Mouse (Mus musculus): ENCODE results near the gene Rsph3a. TPM values are rescaled to one million over a fixed set of nuclear protein-coding genes. Genes with fewer than 3 reads are reported as not detected.
"Not testable (repeated sequence)": the region's sequence is repeated elsewhere in the genome, so short reads cannot be mapped to it uniquely, and the experiment has no call there.

Rsph3a gene
- polyA plus RNA-seq, 1 experiment from 2014 or later: 57.7 TPM

- WGBS: 42% methylated on average over 4 of the region's 4 CpGs
- H3K9me3 ChIP-seq (replicated peaks); H3K36me3 ChIP-seq; H3K27ac ChIP-seq (ENCODE audit: poor library complexity, severe bottlenecking); H3K27me3 ChIP-seq (replicated peaks); H3K9ac ChIP-seq; H3K4me3 ChIP-seq; H3K4me1 ChIP-seq (replicated peaks); H3K4me2 ChIP-seq; ATAC-seq (ENCODE audit: insufficient number of reproducible peaks, low FRiP score): not testable (repeated sequence)
Observed at GRCm38 (mm10) chr17:7985597-7985996, 40.2 kb downstream of the Rsph3a start.

GRCm38 (mm10) chr17:7987038-7987437, 41.6 kb downstream of the Rsph3a start:
- not testable (repeated sequence) for H3K9ac ChIP-seq; H3K27me3 ChIP-seq (replicated peaks); ATAC-seq (ENCODE audit: insufficient number of reproducible peaks, low FRiP score); H3K36me3 ChIP-seq; H3K27ac ChIP-seq (ENCODE audit: poor library complexity, severe bottlenecking); H3K9me3 ChIP-seq (replicated peaks); H3K4me1 ChIP-seq (replicated peaks); H3K4me2 ChIP-seq; H3K4me3 ChIP-seq
- 80% methylated on average over 7 of the region's 7 CpGs for WGBS

GRCm38 (mm10) chr17:8003248-8003647, 57.8 kb downstream of the Rsph3a start:
- H3K27ac ChIP-seq (ENCODE audit: poor library complexity, severe bottlenecking); ATAC-seq (ENCODE audit: insufficient number of reproducible peaks, low FRiP score); H3K9me3 ChIP-seq (replicated peaks); H3K27me3 ChIP-seq (replicated peaks); H3K9ac ChIP-seq; H3K4me1 ChIP-seq (replicated peaks); H3K4me2 ChIP-seq; H3K4me3 ChIP-seq; H3K36me3 ChIP-seq: not testable (repeated sequence)
- WGBS: 73% methylated on average over 10 of the region's 10 CpGs

- H3K36me3 ChIP-seq; H3K4me2 ChIP-seq; ATAC-seq (ENCODE audit: insufficient number of reproducible peaks, low FRiP score); H3K4me1 ChIP-seq (replicated peaks); H3K27ac ChIP-seq (ENCODE audit: poor library complexity, severe bottlenecking); H3K4me3 ChIP-seq; H3K9me3 ChIP-seq (replicated peaks); H3K27me3 ChIP-seq (replicated peaks); H3K9ac ChIP-seq: not testable (repeated sequence)
- WGBS: 83% methylated on average over 1 of the region's 6 CpGs
Observed at GRCm38 (mm10) chr17:8006771-8007170, 61.4 kb downstream of the Rsph3a start.

GRCm38 (mm10) chr17:8009565-8009964, 64.2 kb downstream of the Rsph3a start:
- H3K4me3 ChIP-seq; H3K9me3 ChIP-seq (replicated peaks); H3K9ac ChIP-seq; H3K4me1 ChIP-seq (replicated peaks); H3K4me2 ChIP-seq; ATAC-seq (ENCODE audit: insufficient number of reproducible peaks, low FRiP score); H3K27ac ChIP-seq (ENCODE audit: poor library complexity, severe bottlenecking); H3K27me3 ChIP-seq (replicated peaks); H3K36me3 ChIP-seq: not testable (repeated sequence)
- 72% methylated on average over 6 of the region's 7 CpGs for WGBS

GRCm38 (mm10) chr17:8013974-8014373, 68.6 kb downstream of the Rsph3a start:
- H3K4me2 ChIP-seq; H3K36me3 ChIP-seq; H3K4me1 ChIP-seq (replicated peaks); H3K27ac ChIP-seq (ENCODE audit: poor library complexity, severe bottlenecking); H3K9ac ChIP-seq; H3K27me3 ChIP-seq (replicated peaks); H3K9me3 ChIP-seq (replicated peaks); H3K4me3 ChIP-seq; ATAC-seq (ENCODE audit: insufficient number of reproducible peaks, low FRiP score): not testable (repeated sequence)
- 90% methylated on average over 3 of the region's 4 CpGs for WGBS

GRCm38 (mm10) chr17:8022675-8023074, 77.3 kb downstream of the Rsph3a start:
- H3K27ac ChIP-seq (ENCODE audit: poor library complexity, severe bottlenecking); H3K9ac ChIP-seq; H3K4me3 ChIP-seq; H3K27me3 ChIP-seq (replicated peaks); H3K36me3 ChIP-seq; H3K9me3 ChIP-seq (replicated peaks); H3K4me1 ChIP-seq (replicated peaks); H3K4me2 ChIP-seq: not testable (repeated sequence)
- ATAC-seq (ENCODE audit: insufficient number of reproducible peaks, low FRiP score): 0 out of 2 replicates have a peak, but pooled peaks have one; percentile 73
- no CpG with 5 or more reads among the region's 6 CpGs for WGBS

- not testable (repeated sequence) for H3K27ac ChIP-seq (ENCODE audit: poor library complexity, severe bottlenecking); ATAC-seq (ENCODE audit: insufficient number of reproducible peaks, low FRiP score); H3K9me3 ChIP-seq (replicated peaks); H3K4me2 ChIP-seq; H3K27me3 ChIP-seq (replicated peaks); H3K36me3 ChIP-seq; H3K9ac ChIP-seq; H3K4me1 ChIP-seq (replicated peaks); H3K4me3 ChIP-seq
- WGBS: no CpG with 5 or more reads among the region's 12 CpGs
Observed at GRCm38 (mm10) chr17:8027475-8028168, 82.2 kb downstream of the Rsph3a start.

Other genes starting within 250 kb of the Rsph3a start
- 4.6 and 6.7 TPM in 2 replicates for gene Fndc1, start 118.3 kb upstream of the Rsph3a start, polyA plus RNA-seq (2016; fragmentation: Nextera tagmentation; extraction: Ambion mirVana)
- 0.21 and 0.43 TPM in 2 replicates for gene Tagap, start 19.6 kb upstream of the Rsph3a start, polyA plus RNA-seq (2016; fragmentation: Nextera tagmentation; extraction: Ambion mirVana)
- gene Gm49673, start 202.2 kb downstream of the Rsph3a start, polyA plus RNA-seq (2016; fragmentation: Nextera tagmentation; extraction: Ambion mirVana): not detected in 2 replicates
- 35.3 and 36.2 TPM in 2 replicates for gene Rnaset2a, start 202.5 kb downstream of the Rsph3a start, polyA plus RNA-seq (2016; fragmentation: Nextera tagmentation; extraction: Ambion mirVana)
- gene Fgfr1op, start 219.9 kb downstream of the Rsph3a start, polyA plus RNA-seq (2016; fragmentation: Nextera tagmentation; extraction: Ambion mirVana): 23.1 and 23.8 TPM in 2 replicates

Measured in heart, embryonic 12.5 days (tissue).